Mouse (Mus musculus) skeletal muscle tissue, postnatal 0 days (tissue): ENCODE results near the gene Olfr615. TPM values are rescaled to one million over a fixed set of nuclear protein-coding genes. Genes with fewer than 3 reads are reported as not detected.

Experiments used
- microRNA-seq, 2 experiments: library from miRNA; unstranded; fragments of <30 nt; microRNA quantifications; one replicate each; pipeline ENCODE4; 2016
- polyA plus RNA-seq: library from polyadenylated mRNA; unstranded; fragments of >200 nt; fragmentation: Nextera tagmentation; extraction: Ambion mirVana; gene quantifications from 2 replicates; pipeline ENCODE4 v1.2.1, GENCODE M21; 2015

Gene Olfr615
- not detected in 2 replicates for polyA plus RNA-seq

GRCm38 (mm10) chr7:103555779-103556178 is at the start of gene Olfr615:
Olfr615 (plus strand) TSS chr7:103556079.

GRCm38 (mm10) chr7:103512022-103512421 is 43.9 kb upstream of the Olfr615 start, which contains the start of gene Olfr610:
Olfr610 (minus strand) TSS chr7:103512122.

GRCm38 (mm10) chr7:103520746-103521145 is 35.1 kb upstream of the Olfr615 start, which contains the start of gene Olfr611:
Olfr611 (minus strand) TSS chr7:103520846.

GRCm38 (mm10) chr7:103542617-103543016 is 13.3 kb upstream of the Olfr615 start, which contains the start of gene Olfr612:
Olfr612 (minus strand) TSS chr7:103542717.

GRCm38 (mm10) chr7:103547774-103548173 is 8.1 kb upstream of the Olfr615 start, which contains the start of gene Olfr613:
Olfr613 (plus strand) TSS chr7:103548074.

GRCm38 (mm10) chr7:103569043-103569442 is 13.2 kb downstream of the Olfr615 start, which contains the start of gene Olfr616:
Olfr616 (minus strand) TSS chr7:103569143.

GRCm38 (mm10) chr7:103572761-103573160 is 16.9 kb downstream of the Olfr615 start, which contains the start of gene Olfr617:
Olfr617 (plus strand) TSS chr7:103573061.

GRCm38 (mm10) chr7:103589803-103590202 is 33.9 kb downstream of the Olfr615 start, which contains the start of gene Olfr618:
Olfr618 (plus strand) TSS chr7:103590103.

GRCm38 (mm10) chr7:103600275-103600674 is 44.4 kb downstream of the Olfr615 start, which contains the start of gene Olfr619:
Olfr619 (plus strand) TSS chr7:103600575.

GRCm38 (mm10) chr7:103612434-103612833 is 56.6 kb downstream of the Olfr615 start, which contains the start of gene Olfr620:
Olfr620 (minus strand) TSS chr7:103612534.

Small RNAs within 50 kb of the gene (microRNA-seq; reads per million reads assigned to microRNA genes)
- gene Gm26506 = 0 reads per million in 2 experiments

Other genes starting within 250 kb of the Olfr615 start
- gene Olfr597, start 239.8 kb upstream of the Olfr615 start, polyA plus RNA-seq = not detected in 2 replicates
- not detected in 2 replicates for gene Olfr598, start 232.5 kb upstream of the Olfr615 start, polyA plus RNA-seq
- gene Olfr599, start 220.2 kb upstream of the Olfr615 start, polyA plus RNA-seq = not detected in 2 replicates
- not detected in 2 replicates for gene Olfr600, start 206.4 kb upstream of the Olfr615 start, polyA plus RNA-seq
- not detected in 2 replicates for gene Olfr601, start 193.4 kb upstream of the Olfr615 start, polyA plus RNA-seq
- not detected in 2 replicates for gene Olfr603, start 169.9 kb upstream of the Olfr615 start, polyA plus RNA-seq
- gene Usp17lc, start 141.0 kb upstream of the Olfr615 start, polyA plus RNA-seq = not detected in 2 replicates
- not detected in 2 replicates for gene Olfr605, start 110.6 kb upstream of the Olfr615 start, polyA plus RNA-seq
- not detected in 2 replicates for gene Olfr606, start 107.0 kb upstream of the Olfr615 start, polyA plus RNA-seq
- gene Olfr607, start 91.9 kb upstream of the Olfr615 start, polyA plus RNA-seq = not detected in 2 replicates
- gene Olfr608, start 86.2 kb upstream of the Olfr615 start, polyA plus RNA-seq = not detected in 2 replicates
- gene Olfr609, start 58.0 kb upstream of the Olfr615 start, polyA plus RNA-seq = not detected in 2 replicates
- not detected in 2 replicates for gene Olfr610, start 44.0 kb upstream of the Olfr615 start, polyA plus RNA-seq
- not detected in 2 replicates for gene Olfr611, start 35.2 kb upstream of the Olfr615 start, polyA plus RNA-seq
- not detected in 2 replicates for gene Olfr612, start 13.4 kb upstream of the Olfr615 start, polyA plus RNA-seq
- not detected in 2 replicates for gene Olfr613, start 8.0 kb upstream of the Olfr615 start, polyA plus RNA-seq
- not detected in 2 replicates for gene Olfr616, start 13.1 kb downstream of the Olfr615 start, polyA plus RNA-seq
- gene Olfr617, start 17.0 kb downstream of the Olfr615 start, polyA plus RNA-seq = not detected in 2 replicates
- not detected in 2 replicates for gene Olfr618, start 34.0 kb downstream of the Olfr615 start, polyA plus RNA-seq
- gene Olfr619, start 44.5 kb downstream of the Olfr615 start, polyA plus RNA-seq = not detected in 2 replicates
- not detected in 2 replicates for gene Olfr620, start 56.5 kb downstream of the Olfr615 start, polyA plus RNA-seq
- not detected in 2 replicates for gene Olfr622, start 86.6 kb downstream of the Olfr615 start, polyA plus RNA-seq
- not detected in 2 replicates for gene Olfr623, start 107.6 kb downstream of the Olfr615 start, polyA plus RNA-seq
- gene Olfr624, start 115.1 kb downstream of the Olfr615 start, polyA plus RNA-seq = 0.03 and 0.06 TPM in 2 replicates
- not detected in 2 replicates for gene Olfr625-ps1, start 126.6 kb downstream of the Olfr615 start, polyA plus RNA-seq
- not detected in 2 replicates for gene Olfr243, start 158.6 kb downstream of the Olfr615 start, polyA plus RNA-seq
- gene Olfr628, start 174.3 kb downstream of the Olfr615 start, polyA plus RNA-seq = not detected in 2 replicates
- not detected in 2 replicates for gene Olfr629, start 188.9 kb downstream of the Olfr615 start, polyA plus RNA-seq
- not detected in 2 replicates for gene Olfr630, start 201.3 kb downstream of the Olfr615 start, polyA plus RNA-seq
- not detected in 2 replicates for gene Olfr69, start 215.5 kb downstream of the Olfr615 start, polyA plus RNA-seq
- not detected in 2 replicates for gene Olfr68, start 223.6 kb downstream of the Olfr615 start, polyA plus RNA-seq
- not detected in 2 replicates for gene Olfr67, start 235.7 kb downstream of the Olfr615 start, polyA plus RNA-seq